Mouse (Mus musculus) right cerebral cortex, adult 2 months (tissue): ENCODE measurements at regions not wholly inside any gene's neighbourhood (a gene's known extent, or its start where the extent isn't known, plus 50 kb on each side); places are given as distances from the start of the nearest gene placed in this dataset.

Experiments
- DNase-seq, 2 experiments: peaks; one replicate each; pipeline ENCODE4 v3.0.0; 2021 to 2022; ENCODE audit warnings: low spot score in 2 of 2

- no peak for DNase-seq
These were observed 1336.9 kb upstream of the Tenm3 start for GRCm38 (mm10) chr8:50180682-50181081.

GRCm38 (mm10) chr8:50164773-50165454 is 1321.2 kb upstream of the Tenm3 start:
- DNase-seq, result no peak

GRCm38 (mm10) chr8:50161076-50161475 is 1317.3 kb upstream of the Tenm3 start:
- no peak for DNase-seq

GRCm38 (mm10) chr8:50160326-50160725 is 1316.6 kb upstream of the Tenm3 start:
- no peak for DNase-seq

GRCm38 (mm10) chr8:50139876-50140275 is 1296.1 kb upstream of the Tenm3 start:
- DNase-seq, result no peak

- DNase-seq, result peak; percentile 24 to 26
These were observed 1276.3 kb upstream of the Tenm3 start for GRCm38 (mm10) chr8:50120041-50120440.

- DNase-seq, result no peak
These were observed 1238.6 kb upstream of the Tenm3 start for GRCm38 (mm10) chr8:50082378-50082777.

GRCm38 (mm10) chr8:50037096-50037495 is 1193.3 kb upstream of the Tenm3 start:
- DNase-seq, result no peak

- DNase-seq, result no peak
These were observed 1183.8 kb upstream of the Tenm3 start for GRCm38 (mm10) chr8:50027544-50027943.

- DNase-seq, result no peak
These were observed 1163.8 kb upstream of the Tenm3 start for GRCm38 (mm10) chr8:50007546-50007945.

- no peak for DNase-seq
These were observed 1160.5 kb upstream of the Tenm3 start for GRCm38 (mm10) chr8:50004254-50004653.

GRCm38 (mm10) chr8:50003641-50004040 is 1159.9 kb upstream of the Tenm3 start:
- no peak for DNase-seq

GRCm38 (mm10) chr8:49998281-49999037 is 1154.7 kb upstream of the Tenm3 start:
- no peak for DNase-seq
